Mouse (Mus musculus) T-cell, adult 2 months (primary cell): ENCODE measurements around the gene Ces1c.

Experiments
- DNase-seq: peaks from one replicate; pipeline ENCODE4 v3.0.0; 2022; ENCODE audit warnings: low spot score

Gene Ces1c

DNA sequence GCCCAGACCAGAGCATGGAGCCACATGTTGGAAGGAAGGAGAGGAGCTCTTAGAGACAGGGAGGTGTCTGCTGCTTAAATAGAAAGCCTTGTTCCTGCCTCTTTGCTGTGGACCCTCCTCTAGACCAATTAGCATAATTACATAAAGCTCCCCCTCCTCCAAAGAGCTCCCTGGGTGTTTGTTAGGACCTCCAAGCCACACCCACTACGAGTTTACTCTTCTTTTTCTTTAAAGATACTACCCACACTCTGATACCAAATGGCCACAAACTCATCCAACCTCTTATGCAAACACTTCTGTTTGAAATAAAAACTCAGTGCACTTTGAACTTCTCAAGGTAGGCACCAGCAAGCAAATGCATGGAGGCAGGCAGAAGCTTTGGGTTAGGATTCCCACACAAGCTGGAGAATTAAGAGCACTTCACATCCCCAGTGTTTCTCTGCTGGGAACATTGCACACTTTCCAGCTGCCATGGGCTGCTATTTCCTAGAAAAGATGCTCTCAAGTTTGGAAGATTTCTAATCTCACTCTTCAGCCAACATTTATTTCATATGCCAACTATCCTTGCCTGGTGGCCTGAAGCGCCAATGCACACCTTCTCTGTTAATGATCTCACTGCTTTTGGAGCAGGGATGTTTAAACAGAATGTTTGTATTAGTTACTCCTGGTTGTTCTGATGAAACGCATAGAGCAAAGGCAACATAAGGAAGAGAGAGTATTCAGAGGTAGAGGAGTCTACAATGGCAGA lies at the start of gene Ces1c:
Ces1c (minus strand) TSS at position 51 of the 748 bp plus-strand sequence.
- DNase-seq = no peak

DNA sequence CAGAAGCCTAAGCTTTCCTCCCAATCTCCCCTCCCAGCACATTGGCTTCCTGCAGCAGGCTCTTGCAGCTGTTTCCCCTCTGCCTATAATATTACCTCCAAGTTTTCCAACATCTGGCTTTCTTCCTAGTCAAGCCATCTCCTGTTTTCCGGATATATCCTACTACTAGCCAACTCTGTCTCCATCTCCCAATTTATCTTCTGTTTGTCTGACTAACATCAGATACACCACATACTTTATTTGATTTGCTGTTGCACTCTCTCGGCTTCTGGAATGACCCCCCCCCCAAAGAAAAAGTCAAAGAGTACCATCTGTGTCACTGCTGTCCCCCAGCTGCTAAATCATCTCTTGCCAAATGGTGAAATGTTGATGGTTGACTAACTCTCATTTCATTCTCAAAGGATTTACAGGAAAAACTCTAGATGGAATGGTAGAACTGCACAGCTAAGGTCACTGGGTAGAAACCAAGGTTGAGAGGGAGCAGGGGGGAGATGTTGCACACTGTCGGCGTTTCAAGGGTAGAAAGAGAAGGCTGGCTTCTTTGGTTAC lies 49.6 kb upstream of the Ces1c start:
- no peak for DNase-seq

DNA sequence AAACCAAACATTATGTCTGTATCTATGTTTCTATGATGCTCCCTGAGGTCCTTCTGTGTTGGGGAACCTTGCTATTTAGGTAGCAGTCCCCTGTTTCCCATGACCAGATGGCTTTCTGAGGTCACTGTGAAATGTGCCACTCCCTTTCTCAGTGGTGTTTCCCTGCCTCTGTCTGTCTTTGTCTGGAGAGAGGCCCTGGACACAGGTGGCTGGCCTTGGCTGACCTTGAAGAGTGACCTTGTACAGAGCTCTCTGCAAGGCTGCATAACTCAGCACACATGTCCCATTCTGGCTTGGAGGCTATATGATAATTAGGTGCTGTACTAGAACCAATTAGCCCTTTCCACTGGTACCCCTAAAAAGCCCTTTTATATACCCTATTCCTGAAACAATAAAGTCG lies 45.5 kb upstream of the Ces1c start:
- DNase-seq = no peak

DNA sequence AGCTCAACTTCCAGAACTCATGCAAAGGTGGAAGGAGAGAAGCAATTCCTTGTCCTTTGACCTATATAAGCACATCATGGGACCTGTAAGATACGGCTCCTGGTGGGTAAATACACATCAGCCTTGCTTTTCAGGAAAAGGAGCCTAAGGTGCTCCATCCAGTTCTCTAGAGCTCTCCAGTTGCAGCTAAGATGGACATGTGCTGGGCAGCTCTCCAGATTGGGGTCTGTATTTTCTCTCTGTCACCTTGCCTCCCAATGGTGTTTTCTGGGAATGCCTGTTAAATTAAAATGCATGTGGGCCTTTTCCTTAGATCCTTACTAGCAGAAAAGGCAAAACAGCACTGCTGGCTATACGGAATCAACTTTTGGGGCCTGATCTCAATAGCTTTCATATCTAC lies 43.5 kb upstream of the Ces1c start:
- DNase-seq = no peak

DNA sequence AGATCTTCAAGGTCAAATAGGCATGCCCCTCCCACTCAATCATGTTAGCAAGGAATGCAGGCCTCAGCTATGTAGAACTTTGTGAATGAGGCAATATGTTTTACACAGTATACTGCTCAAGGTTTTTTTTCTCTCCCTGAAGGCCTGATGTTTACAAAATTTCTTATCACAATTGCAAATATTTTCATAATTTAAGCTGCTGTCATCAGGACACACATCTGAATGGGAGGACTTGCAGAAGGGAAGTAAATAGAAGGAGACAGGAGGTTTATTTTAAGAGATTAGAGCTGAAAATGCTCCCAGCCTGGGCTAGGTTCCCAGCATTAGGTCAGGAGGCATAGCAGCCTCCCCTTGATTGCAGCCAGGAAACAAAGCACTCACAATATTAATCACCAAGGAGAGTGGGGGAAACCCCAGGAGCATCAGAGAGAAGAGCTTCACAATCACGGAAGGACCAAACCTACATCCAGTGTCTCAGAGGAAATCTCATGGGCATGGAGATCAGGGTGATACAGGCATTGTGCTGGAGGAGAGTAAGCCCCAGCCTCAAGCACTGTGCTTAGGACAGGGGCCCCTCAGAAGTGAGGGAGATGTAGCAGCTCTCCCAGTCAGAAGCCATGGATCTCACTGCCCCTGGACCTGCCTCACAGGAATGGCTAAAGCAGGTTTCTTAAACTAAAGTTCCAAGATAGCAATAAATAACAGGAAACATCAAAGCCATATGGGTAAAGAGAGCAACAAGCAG lies 40.9 kb upstream of the Ces1c start:
- DNase-seq = no peak

DNA sequence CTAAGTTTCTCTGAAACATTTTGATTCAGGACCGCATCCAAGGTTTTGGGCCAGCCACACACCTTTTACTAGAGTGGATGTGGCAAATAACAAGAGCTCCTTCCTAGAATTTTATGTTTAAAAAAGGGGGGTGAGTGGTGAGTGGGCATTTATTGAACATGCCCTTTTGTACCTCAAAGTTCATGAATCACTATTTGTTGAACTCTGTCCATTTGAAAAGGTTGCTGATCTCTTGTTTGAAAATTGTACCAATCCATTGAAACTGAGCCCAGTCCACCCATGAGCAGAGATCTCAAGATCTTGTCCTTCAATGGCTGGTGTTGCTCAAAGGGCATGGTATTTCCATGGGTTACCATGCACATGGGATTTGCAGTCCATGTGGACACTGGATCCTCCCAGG lies 32.3 kb upstream of the Ces1c start:
- no peak for DNase-seq

DNA sequence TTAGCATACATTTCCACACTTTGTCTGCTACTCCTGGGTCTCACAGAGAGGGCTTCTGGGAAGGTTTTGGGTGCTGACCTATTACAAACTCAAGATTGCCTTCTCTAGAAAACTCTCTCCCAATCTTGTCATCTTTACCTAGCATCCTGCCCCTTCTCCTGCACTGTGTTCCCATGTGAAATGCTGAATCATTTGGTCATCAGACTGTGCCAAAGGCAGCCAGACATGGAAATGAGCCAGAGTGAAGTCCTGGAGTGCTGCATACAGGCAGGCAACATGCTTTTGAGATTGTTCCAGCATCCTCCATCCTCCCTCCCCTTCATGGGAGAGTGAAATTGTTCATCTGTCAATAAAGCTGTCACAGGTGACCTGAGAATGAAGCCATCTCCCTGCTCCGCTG lies 20.3 kb upstream of the Ces1c start:
- DNase-seq = no peak

DNA sequence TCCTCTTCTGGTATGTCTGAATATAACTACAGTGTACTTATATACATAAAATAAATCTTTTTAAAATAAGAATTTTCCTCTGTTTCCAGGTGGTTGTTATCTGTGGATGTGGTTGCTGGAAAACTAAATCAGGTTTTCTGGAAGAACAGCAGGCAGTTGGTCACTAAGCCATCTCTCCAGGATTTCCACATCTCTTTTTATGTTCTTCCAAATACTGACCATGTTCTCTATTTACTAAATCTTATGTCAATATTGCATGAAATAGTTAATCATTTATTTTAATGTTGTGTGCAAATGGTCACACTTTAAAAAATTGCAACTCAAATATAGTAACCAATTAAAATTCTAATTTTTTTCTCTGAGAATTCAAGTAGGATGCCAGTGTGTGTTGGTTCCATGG lies 16.2 kb upstream of the Ces1c start:
- DNase-seq = no peak

DNA sequence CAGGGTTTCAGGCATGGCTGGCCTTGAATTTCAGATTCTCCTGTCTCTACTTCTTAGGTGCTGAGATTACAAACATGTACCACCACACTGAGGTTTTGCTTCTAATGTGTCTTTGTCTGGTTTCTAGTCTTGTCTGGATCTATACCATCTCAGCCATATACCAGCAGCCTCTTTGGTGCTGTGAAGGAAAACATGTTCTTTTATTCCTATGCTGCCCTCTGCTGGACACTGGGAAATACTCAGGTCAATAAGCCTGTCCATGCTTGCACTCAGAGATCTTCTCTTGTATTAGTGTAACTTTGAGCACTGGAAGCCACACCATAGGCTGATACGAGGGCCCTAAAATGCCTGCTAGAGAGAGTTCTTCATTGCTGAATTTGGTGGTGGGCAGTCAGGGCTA lies 9.6 kb upstream of the Ces1c start:
- no peak for DNase-seq

DNA sequence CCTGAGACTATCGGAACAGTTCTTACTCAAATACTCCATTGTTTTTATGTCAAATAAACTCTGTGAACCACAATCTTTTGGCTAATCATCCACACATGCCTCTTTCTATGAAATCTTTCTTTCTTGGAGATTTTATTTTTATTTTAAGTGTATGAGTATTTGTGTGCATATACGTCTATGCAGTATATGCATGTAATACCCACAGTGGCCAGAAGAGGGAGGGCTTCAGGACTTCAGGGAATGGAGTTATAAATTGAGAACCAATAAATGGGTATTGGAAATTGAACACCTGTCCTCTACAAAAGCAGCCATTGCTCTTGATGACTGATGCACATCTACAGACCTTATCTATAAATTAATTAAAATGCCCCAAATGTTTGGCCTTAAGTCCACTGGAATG lies 1.1 kb upstream of the Ces1c start:
- no peak for DNase-seq

DNA sequence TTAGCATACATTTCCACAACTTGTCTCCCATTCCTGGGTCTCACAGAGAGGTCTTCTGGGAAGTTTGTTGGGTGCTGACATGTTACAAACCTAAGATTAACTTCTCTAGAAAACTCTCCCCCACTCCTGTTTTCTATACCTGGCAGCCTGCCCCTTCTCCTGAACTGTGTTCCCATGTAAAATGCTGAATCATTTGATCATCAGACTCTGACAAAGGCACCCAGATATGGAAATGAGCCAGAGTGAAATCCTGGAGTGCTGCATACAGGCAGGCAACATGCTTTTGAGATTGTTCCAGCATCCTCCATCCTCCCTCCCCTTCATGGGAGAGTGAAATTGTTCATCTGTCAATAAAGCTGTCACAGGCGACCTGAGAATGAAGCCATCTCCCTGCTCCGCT lies 4.6 kb downstream of the Ces1c start:
- DNase-seq = no peak

DNA sequence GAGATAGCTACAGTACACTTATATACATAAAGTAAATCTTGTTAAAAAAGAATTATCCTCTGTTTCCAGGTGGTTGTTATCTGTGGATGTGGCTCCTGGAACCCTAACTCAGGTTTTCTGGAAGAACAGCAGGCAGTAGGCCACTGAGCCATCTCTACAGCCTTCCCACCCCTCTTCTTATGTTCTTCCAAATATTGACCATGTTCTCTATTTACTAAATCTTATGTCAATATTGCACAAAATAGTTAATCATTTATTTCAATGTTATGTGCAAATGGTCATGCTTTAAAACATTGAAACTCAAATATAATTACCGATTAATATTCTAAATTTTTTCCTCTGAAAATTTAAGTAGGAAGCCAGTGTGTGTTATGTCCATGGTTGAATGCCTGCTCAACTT lies 9.1 kb downstream of the Ces1c start:
- no peak for DNase-seq

DNA sequence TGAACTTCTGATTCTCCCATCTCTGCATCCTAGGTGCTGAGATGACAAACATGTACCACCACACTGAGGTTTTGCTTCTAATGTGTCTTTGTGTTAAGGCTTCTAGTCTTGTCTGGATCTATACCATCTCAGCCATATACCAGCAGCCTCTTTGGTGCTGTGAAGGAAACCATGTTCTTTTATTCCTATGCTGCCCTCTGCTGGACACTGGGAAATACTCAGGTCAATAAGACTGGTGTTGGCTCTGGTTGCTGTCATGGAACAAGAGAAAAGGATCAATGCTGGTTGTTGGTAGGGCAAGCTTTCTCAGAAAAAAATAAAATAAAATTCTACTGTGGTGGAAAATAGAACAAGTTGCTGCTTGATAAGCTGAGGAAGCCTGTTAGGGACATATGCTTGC lies 35.7 kb downstream of the Ces1c start:
- DNase-seq = no peak

DNA sequence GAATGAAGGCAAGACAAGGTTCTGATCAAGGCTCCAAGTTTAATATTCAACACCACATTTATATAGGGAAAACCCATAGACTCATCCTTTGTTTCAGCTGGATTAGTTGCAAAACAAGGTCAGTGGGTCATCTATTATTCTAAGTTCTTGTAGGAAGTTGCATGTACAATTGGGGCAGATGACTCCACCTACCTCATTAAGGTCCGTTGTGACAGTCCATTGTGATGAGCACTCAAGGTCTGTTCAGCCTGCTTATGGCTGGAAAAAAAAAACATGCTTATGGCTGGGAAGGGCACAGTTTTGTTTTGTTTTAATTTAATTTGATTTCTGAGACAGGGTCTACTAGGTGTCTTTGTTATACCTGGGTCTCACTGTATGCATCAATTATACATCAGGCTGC lies 39.8 kb downstream of the Ces1c start:
- DNase-seq = no peak

DNA sequence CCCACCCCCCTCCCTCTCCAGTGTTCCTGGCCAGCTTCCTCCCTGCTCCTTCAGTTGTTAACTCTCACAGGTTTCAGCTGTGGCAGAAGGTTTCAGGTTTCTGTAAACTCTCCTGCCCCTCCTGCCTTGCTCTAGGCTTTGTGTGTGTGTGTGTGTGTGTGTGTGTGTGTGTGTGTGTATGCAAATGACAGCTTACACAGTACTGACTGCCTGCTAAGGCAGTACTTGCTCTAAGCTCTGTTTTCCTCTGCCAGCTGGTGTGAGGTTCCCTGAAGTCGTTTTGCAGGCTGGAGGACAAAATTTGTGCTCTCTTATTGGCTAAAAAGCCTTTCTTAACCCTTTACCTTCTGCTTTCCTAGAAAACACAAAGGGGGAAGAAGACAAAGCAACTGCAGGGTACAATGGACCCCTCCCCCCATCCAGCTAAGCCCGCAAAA lies 42.4 kb downstream of the Ces1c start:
- DNase-seq = no peak

DNA sequence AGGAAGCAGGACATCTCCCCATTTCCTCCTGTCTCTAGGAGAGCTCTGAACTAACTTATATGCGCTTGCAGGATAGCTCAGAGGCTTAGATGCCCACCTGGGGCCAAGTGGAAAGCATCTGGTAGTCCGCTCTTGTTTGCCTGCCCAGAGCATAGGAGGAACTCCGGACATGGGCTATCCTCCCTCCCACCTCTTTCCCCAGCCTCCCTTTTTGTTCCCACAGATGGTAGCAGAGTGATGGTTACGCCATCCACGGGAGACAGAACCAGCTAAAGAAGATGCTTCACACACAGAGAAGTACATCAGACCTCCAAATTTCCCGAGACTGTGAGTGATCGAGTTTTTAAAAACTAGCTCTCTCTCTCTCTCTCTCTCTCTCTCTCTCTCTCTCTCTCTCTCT lies 42.9 kb downstream of the Ces1c start:
- DNase-seq = no peak

DNA sequence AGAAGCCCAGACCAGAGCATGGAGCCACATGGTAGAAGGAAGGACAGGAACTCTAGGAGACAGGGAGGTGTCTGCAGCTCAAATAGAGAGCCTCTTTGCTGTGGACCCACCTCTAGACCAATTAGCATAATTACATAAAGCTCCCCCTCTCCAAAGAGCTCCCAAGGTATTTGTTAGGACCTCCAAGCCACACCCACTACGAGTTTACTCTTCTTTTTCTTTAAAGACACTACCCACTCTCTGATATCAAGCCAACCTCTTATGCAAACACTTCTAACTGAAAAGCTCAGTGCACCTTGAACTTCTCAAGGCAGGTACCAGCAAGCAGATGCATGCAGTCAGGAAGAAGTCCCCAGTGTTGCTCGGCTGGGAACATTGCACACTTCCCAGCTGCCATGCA lies 51.2 kb downstream of the Ces1c start, which contains the start of gene Ces1b:
Ces1b (minus strand) TSS at position 131 of the 400 bp plus-strand sequence.
- DNase-seq = no peak

DNA sequence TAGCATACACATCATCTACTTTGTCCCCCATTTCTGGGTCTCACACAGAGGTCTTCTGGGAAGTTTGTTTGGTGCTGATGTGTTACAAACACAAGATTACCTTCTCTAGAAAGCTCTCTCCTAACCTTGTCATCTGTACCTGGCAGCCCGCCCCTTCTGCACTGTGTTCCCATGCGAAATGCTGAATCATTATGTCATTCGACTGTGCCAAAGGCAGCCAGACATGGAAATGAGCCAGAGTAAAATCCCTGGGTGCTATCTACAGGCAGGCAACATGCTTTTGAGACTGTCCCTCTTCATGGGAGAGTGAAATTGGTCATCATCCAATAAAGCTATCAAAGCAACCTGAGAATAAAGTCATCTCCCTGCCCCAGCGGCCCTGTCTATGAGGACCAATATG lies 55.8 kb downstream of the Ces1c start:
- no peak for DNase-seq

DNA sequence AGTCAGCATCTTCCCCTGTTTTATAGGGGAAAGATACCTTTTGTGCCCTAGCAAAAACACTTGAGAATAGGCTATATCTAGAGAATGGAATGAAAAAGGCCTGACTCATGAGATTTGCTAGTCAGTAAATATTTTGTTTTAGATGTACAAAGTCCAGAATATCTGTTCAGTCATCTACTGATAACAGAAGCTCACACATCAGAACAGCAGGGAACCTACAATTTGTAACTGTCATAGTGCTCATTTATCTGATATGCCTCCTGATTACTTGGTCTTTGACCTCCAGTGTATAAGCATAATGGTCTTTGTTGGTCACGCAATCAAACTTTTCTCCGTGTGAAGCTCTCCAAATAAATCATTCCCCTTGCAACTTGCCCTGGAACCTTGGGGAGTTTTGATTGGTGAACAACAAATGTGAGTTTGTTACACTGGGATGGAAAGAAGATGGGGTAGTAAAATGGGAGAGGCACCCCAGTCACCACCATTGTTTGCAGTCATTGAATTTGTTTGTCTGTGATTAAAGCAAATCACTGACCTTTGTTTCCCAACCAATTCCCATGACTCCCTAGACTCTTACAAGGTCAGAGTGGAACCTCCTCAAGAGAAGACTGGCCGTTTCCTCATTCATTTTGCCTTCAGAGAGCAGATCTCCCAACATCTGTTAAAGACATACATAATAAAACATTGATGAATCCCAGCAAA lies 67.5 kb downstream of the Ces1c start:
- DNase-seq = no peak

DNA sequence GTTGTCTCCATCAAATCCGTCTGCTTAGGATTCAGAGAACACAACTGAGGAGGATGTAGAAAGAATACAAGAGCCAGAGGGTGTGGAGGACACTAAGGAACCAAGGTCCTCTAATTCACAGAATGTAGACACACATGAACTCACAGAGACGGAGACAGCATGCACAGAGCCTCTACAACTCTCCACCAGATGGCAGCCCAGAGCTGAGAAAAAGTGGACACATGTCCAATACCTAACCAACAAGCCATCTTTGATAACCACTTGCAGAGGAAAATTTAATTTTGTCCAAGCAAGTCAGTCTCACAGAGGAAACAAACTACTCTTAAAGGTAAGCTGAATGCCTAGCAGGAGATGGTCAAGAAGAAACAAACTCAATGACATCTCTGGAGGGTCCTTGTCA lies 71.9 kb downstream of the Ces1c start:
- no peak for DNase-seq

DNA sequence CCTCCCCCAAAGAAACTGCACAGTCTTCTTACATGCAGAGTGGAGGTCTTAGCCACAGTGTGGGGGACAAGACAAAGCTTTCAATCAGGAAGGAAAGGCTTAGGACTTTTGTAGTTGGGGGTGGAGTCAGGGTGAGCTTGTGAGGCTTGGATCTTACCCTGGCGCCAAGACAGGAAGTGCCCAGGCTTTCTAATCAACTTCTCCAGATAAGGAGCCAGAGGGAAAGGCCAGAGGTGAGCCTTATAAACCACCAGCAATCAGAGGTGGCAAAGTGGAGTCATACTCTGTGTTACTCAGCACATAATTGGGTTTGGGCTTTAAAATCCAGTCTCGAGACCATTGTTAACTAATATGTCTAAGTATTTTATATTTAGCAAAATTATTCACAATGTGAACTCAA lies 75.8 kb downstream of the Ces1c start:
- no peak for DNase-seq
